Mouse (Mus musculus): Measurements from ENCODE around the gene 1700109H08Rik. TPM values are rescaled to one million over a fixed set of nuclear protein-coding genes. Genes with fewer than 3 reads are reported as not detected.
"Not testable (repeated sequence)": the region's sequence is repeated elsewhere in the genome, so short reads cannot be mapped to it uniquely, and the experiment has no call there.

The 1700109H08Rik gene
- 2.5 and 3.8 TPM in 2 replicates for polyA plus RNA-seq (2015; fragmentation: Nextera tagmentation; extraction: Ambion mirVana)

GRCm38 (mm10) chr5:3571266-3571665, at the start of gene 1700109H08Rik:
1700109H08Rik (plus strand) TSS chr5:3571566.
- no peak within 1 kb of the TSS for H3K4me3 ChIP-seq
- H3K9me3 ChIP-seq: 0 out of 2 replicates have a peak, but pooled peaks cover 3% of the 10 kb centered on the region
- peaks cover 88% of the 10 kb centered on the region for H3K36me3 ChIP-seq
- H3K27me3 ChIP-seq: no peaks in the 10 kb centered on the region
- no peak within 1 kb of the TSS for H3K9ac ChIP-seq
- ATAC-seq (ENCODE audit: low FRiP score): no peak
- WGBS: 97% methylated on average over 4 of the region's 4 CpGs
- H3K4me2 ChIP-seq: no peak within 1 kb of the TSS
- no peak within 1 kb of the TSS for H3K27ac ChIP-seq
- no peaks in the 10 kb centered on the region for H3K4me1 ChIP-seq (replicated peaks)

GRCm38 (mm10) chr5:3521741-3522140, 49.6 kb upstream of the 1700109H08Rik start:
- ATAC-seq (ENCODE audit: low FRiP score): no peak
- H3K36me3 ChIP-seq: no peaks in the 10 kb centered on the region
- no peaks in the 10 kb centered on the region for H3K27me3 ChIP-seq
- 85% methylated on average over 12 of the region's 12 CpGs for WGBS
- H3K4me2 ChIP-seq: no peak overlapping the region
- H3K9ac ChIP-seq: no peak overlapping the region
- H3K4me1 ChIP-seq (replicated peaks): no peaks in the 10 kb centered on the region
- H3K27ac ChIP-seq: no peak overlapping the region
- H3K9me3 ChIP-seq: no peaks in the 10 kb centered on the region
- H3K4me3 ChIP-seq: no peak overlapping the region

GRCm38 (mm10) chr5:3522826-3523225, 48.5 kb upstream of the 1700109H08Rik start:
- H3K4me1 ChIP-seq (replicated peaks): peaks cover 4% of the 10 kb centered on the region
- no peaks in the 10 kb centered on the region for H3K27me3 ChIP-seq
- no peaks in the 10 kb centered on the region for H3K36me3 ChIP-seq
- H3K27ac ChIP-seq: no peak overlapping the region
- H3K9me3 ChIP-seq: no peaks in the 10 kb centered on the region
- 95% methylated on average over 10 of the region's 10 CpGs for WGBS
- H3K4me2 ChIP-seq: no peak overlapping the region
- no peak overlapping the region for H3K9ac ChIP-seq
- no peak for ATAC-seq (ENCODE audit: low FRiP score)
- no peak overlapping the region for H3K4me3 ChIP-seq

- Histone ChIP-seq H3K4me1 (replicated peaks) (peaks cover 11% of the 10 kb centered on the region), H3K4me3 (no peak overlapping the region), H3K9ac (no peak overlapping the region), H3K9me3 (no peaks in the 10 kb centered on the region), H3K36me3 (no peaks in the 10 kb centered on the region), H3K4me2 (no peak overlapping the region), H3K27ac (no peak overlapping the region), H3K27me3 (no peaks in the 10 kb centered on the region)
- 32% methylated on average over 5 of the region's 5 CpGs for WGBS
- no peak for ATAC-seq (ENCODE audit: low FRiP score)
Observed at GRCm38 (mm10) chr5:3527041-3527691, 44.2 kb upstream of the 1700109H08Rik start.

- H3K4me2 ChIP-seq: no peak overlapping the region
- H3K4me3 ChIP-seq: no peak overlapping the region
- H3K4me1 ChIP-seq (replicated peaks): peaks cover 11% of the 10 kb centered on the region
- no peaks in the 10 kb centered on the region for H3K36me3 ChIP-seq
- 63% methylated on average over 10 of the region's 10 CpGs for WGBS
- H3K27me3 ChIP-seq: no peaks in the 10 kb centered on the region
- H3K9ac ChIP-seq: no peak overlapping the region
- no peaks in the 10 kb centered on the region for H3K9me3 ChIP-seq
- ATAC-seq (ENCODE audit: low FRiP score): no peak
- H3K27ac ChIP-seq: no peak overlapping the region
Observed at GRCm38 (mm10) chr5:3529585-3530189, 41.7 kb upstream of the 1700109H08Rik start.

GRCm38 (mm10) chr5:3532048-3532447, 39.3 kb upstream of the 1700109H08Rik start:
- not testable (repeated sequence) for H3K4me2 ChIP-seq; H3K4me3 ChIP-seq; H3K9me3 ChIP-seq; H3K9ac ChIP-seq; ATAC-seq (ENCODE audit: low FRiP score); H3K27ac ChIP-seq; H3K27me3 ChIP-seq; H3K36me3 ChIP-seq
- H3K4me1 ChIP-seq (replicated peaks): peaks cover 11% of the 10 kb centered on the region

- Histone ChIP-seq H3K9me3 (no peaks in the 10 kb centered on the region), H3K9ac (no peak overlapping the region), H3K27ac (no peak overlapping the region), H3K27me3 (no peaks in the 10 kb centered on the region), H3K36me3 (no peaks in the 10 kb centered on the region), H3K4me1 (replicated peaks) (no peaks in the 10 kb centered on the region), H3K4me2 (no peak overlapping the region), H3K4me3 (no peak overlapping the region)
- no peak for ATAC-seq (ENCODE audit: low FRiP score)
- 67% methylated on average over 3 of the region's 3 CpGs for WGBS
Observed at GRCm38 (mm10) chr5:3536592-3537212, 34.7 kb upstream of the 1700109H08Rik start.

GRCm38 (mm10) chr5:3538505-3539472, 32.6 kb upstream of the 1700109H08Rik start:
- no peak for ATAC-seq (ENCODE audit: low FRiP score)

GRCm38 (mm10) chr5:3541871-3542270, 29.5 kb upstream of the 1700109H08Rik start:
- H3K9me3 ChIP-seq: no peaks in the 10 kb centered on the region

More at GRCm38 (mm10) chr5:3538505-3539472, 32.6 kb upstream of the 1700109H08Rik start:
- H3K27ac ChIP-seq: no peak overlapping the region
- no peak overlapping the region for H3K9ac ChIP-seq
- no peaks in the 10 kb centered on the region for H3K9me3 ChIP-seq
- H3K4me3 ChIP-seq: no peak overlapping the region
- H3K4me1 ChIP-seq (replicated peaks): no peaks in the 10 kb centered on the region
- no peaks in the 10 kb centered on the region for H3K27me3 ChIP-seq
- 65% methylated on average over 11 of the region's 11 CpGs for WGBS
- H3K36me3 ChIP-seq: no peaks in the 10 kb centered on the region
- no peak overlapping the region for H3K4me2 ChIP-seq

GRCm38 (mm10) chr5:3543629-3544479, 27.5 kb upstream of the 1700109H08Rik start, which contains the start of gene Fam133b:
Fam133b (plus strand) TSS chr5:3543833.
- H3K9ac ChIP-seq: peak within 1 kb of the TSS; percentile 90
- under 1% methylated on average over 55 of the region's 80 CpGs for WGBS
- H3K4me2 ChIP-seq: peak within 1 kb of the TSS; percentile 67
- peak within 1 kb of the TSS; percentile 91 for H3K4me3 ChIP-seq
- no peaks in the 10 kb centered on the region for H3K27me3 ChIP-seq
- H3K36me3 ChIP-seq: peaks cover 7% of the 10 kb centered on the region
- ATAC-seq (ENCODE audit: low FRiP score): peak; percentile 96
- H3K27ac ChIP-seq: peak within 1 kb of the TSS; percentile 93
- H3K4me1 ChIP-seq (replicated peaks): peaks cover 22% of the 10 kb centered on the region
- no peaks in the 10 kb centered on the region for H3K9me3 ChIP-seq

More at GRCm38 (mm10) chr5:3541871-3542270, 29.5 kb upstream of the 1700109H08Rik start:
- H3K27me3 ChIP-seq: no peaks in the 10 kb centered on the region
- no peak for ATAC-seq (ENCODE audit: low FRiP score)
- peaks cover 2% of the 10 kb centered on the region for H3K36me3 ChIP-seq
- no peak overlapping the region for H3K4me3 ChIP-seq
- H3K4me1 ChIP-seq (replicated peaks): peaks cover 22% of the 10 kb centered on the region
- H3K4me2 ChIP-seq: no peak overlapping the region
- 85% methylated on average over 6 of the region's 6 CpGs for WGBS
- no peak overlapping the region for H3K27ac ChIP-seq
- no peak overlapping the region for H3K9ac ChIP-seq

- WGBS: 10% methylated on average over 7 of the region's 7 CpGs
- Histone ChIP-seq H3K9ac (peak overlapping the region; percentile 90), H3K9me3 (no peaks in the 10 kb centered on the region), H3K4me1 (replicated peaks) (peaks cover 22% of the 10 kb centered on the region), H3K4me3 (peak overlapping the region; percentile 91), H3K27me3 (no peaks in the 10 kb centered on the region), H3K4me2 (peak overlapping the region; percentile 67), H3K36me3 (peaks cover 7% of the 10 kb centered on the region), H3K27ac (peak overlapping the region; percentile 93; the same call in 1 of the 2 replicates)
- peak; percentile 26 for ATAC-seq (ENCODE audit: low FRiP score)
Observed at GRCm38 (mm10) chr5:3544480-3544769, 26.9 kb upstream of the 1700109H08Rik start.
